Mouse (Mus musculus) frontal cortex, postnatal 36 days (tissue): ENCODE results near the gene Sys1.

ENCODE experiments used
- DNase-seq, 2 experiments: peaks; one replicate each; pipeline ENCODE4 v3.0.0; 2022; ENCODE audit warnings: low spot score in 2 of 2

Gene Sys1

DNA sequence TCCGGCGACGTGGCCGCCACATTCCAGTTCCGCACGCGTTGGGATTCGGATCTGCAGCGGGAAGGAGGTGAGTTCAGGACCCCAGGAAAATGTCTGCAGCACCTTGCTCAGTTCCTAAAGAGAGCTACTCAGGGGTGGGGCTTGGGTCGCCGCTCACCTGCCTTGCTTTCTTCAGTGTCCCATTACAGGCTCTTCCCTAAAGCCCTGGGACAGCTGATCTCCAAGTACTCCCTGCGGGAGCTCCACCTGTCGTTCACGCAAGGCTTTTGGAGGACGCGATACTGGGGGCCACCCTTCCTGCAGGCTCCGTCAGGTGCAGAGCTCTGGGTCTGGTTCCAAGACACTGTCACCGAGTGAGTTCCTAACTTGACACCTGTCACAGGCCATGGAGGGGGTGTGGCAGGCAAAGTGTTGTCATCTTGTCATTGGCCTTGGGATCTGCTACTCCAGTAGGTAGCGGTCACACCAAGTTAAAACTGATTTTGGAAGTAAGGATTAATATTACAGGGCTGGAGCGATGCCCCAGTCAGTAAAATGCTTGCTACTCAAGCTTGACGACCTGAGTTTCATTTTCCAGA lies 41.0 kb downstream of the Sys1 start:
- DNase-seq: no peak

DNA sequence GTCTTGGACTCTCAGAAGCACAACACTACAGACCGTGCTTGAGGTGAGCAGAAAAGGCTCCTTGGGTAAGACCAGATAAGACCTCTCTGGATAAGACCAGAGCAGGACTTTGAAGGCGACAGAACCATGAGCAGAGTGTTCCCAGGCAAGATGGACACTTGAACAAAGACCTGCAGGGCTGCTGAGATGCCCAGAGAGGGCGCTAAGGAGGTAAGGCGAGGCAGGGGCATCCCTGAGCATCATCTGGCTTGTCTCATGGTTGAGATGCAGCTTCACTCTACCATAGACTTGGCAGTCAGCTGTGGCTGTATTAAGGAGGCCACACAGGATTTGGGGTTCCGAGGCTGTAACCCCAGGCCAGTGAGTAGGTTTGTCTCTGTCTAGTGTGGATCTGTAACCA lies 42.6 kb downstream of the Sys1 start:
- no peak for DNase-seq

DNA sequence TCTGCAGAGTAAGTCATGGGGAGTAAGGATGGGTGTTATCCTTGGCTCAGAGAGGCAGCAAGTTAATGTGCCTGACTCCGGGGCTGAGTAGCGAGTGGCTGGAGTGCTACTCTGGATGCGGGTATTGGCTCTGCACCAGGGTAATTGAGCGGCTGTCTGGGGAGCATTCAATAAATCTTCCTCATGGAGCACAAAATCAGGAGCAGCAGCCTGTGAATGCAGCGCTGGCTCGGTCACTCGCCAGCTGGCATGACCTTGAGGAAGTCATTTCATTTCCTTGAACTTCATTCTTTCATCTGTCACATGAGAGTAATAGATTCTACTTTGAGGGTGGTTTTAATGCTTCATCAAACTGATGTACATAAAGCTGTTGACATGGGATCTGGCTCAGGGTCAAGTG lies 43.7 kb downstream of the Sys1 start:
- DNase-seq: no peak

DNA sequence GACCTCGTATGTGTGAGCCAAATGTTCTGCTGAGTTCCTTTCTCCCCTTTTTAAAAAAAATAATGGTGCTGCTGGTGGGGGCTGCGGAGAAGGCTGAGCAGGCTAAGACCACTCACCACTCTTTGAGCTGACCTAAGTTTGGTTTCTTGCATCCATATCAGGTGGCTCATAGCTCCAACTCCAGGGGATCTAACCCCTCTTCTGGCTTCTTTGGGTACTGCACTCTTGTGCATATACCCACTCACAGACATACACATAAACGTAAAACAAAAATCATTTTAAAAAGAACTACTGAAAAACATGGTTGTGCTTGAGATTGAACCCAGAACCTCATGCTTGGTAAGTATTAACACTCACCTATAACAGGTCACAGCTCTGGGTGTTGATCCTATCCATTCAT lies 48.2 kb downstream of the Sys1 start:
- DNase-seq: no peak

DNA sequence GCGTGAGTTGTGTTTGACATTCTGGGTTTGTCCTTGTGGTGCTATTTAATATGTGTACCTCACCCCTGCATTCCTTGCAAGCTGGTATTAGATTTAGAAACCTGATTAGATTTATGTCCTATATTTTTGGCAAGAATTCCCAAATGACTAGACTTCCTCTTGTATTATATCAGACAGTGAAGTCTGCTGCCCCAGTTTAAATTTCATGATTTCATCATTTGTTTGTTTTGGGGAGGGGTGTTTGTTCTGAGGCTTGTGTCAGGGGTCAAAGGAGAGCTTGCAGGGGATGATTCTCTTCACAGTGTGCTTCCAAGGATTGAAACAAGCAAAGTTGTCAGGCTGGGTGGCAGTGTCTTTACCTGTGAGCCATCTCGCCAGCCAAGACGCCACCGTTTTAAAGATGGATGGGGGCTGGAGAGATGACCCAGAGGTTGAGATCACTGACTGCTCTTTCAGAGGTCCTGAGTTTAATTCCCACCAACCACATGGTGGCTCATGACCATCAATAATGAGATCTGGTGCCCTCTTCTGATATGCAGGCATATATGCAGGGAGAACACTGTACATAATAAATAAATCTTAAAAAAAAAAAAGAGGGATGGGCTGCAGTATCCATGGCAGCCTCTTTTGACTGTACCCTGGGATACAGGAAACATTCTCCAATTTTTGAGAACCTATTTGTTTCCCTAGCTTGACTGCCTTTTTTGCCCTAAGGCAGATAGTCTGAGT lies 49.0 kb downstream of the Sys1 start:
- no peak for DNase-seq

DNA sequence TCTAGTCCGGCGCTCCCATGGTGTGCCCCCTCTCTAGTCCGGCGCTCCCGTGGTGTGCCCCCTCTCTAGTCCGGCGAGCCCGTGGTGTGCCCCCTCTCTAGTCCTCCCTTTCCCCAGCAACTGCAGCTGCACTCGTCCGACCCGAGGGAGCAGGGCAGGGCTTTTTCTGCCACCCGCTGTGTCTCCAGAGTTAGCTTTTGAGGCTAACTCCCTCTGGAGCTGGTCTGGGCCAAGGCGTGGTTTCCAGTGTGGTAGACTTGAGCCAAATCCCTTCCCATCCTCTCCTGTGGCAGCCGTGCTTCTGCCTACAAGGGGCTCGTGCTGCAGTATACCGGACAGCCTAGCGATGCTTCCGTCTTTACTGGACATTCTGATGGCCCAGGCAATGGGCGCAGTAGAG lies 51.0 kb downstream of the Sys1 start:
- no peak for DNase-seq

DNA sequence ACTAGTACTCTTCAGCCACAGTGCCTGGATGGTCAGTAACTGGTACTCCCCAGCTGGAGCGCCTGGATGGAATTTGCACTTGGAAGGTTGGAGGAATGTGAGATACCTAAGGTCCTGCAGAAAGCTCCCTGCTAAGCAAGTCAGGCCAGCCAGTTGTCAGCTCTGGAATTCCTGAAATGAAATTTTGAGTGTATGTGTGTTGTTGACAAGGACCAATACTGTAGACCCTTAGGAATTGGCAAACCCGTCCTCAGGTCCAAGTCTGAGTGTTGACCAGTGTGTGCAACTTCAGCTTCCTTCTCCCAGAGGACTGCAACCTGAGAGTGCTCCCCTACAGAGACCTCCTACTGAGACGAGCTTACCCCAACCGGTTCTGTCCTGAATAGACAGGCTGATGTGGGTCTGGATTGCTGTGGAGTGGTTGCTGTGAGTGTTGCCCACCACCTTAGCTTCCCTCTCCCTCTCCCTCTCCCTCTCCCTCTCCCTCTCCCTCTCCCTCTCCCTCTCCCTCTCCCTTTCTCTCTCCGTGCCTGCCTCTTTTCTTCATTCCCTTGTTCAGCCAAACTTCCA lies 53.9 kb downstream of the Sys1 start:
- no peak for DNase-seq

DNA sequence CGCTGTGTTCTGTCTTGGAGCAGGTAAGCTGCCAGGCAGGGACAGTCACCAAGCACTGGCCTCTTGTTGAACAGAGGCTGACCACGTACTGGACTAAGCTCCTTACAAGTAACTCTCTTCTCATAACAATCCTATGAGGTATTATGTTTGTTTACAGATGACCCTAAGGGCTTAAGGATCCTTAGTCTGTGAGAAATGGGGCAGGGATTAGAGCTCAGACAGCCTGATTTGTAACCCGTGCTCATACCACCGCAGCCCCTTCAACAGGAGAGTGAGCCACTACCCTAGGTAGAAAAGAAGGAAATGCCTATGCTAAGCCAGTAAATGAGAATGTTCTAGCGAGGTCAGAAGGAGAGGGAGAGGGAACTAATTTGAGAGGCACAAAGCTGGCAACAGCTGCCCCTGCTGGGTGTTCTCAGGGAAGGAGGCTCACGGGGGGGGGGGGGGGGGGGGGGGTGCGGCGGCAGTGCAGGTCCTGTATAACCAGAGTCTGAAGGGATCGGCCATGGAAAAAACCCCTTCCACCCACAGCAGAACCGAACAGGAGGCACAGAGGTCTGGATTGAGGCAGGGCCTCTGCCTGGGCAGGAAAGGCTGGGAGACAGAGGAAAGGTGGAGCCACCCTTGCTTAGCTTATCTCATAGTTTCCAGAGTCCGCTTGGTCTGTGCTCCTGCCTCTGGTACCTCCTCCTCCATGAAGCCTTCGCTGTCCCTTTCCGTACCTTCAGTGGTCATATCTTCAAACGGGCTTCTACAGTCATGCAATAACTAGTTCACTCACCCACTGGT lies 55.6 kb downstream of the Sys1 start:
- DNase-seq: no peak

DNA sequence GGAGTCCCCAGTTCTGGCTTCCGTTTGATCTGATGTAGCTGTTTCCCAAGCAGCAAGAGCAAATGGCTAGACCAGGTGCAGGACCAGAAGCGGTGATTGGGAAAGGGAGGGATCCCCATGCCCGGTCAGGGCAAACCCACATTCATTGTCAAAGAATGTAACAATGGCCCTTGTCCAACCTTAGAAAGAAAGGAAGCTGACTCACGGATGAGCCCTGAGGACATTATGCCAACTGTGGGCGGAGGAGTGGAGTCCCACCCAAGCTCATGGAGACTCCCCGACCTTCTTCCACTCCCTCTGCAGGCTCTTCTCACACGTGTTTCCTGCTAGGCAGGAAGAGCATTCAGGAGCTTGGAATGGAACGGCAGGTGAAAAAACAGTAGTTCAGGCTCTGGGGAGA lies 56.6 kb downstream of the Sys1 start:
- no peak for DNase-seq

DNA sequence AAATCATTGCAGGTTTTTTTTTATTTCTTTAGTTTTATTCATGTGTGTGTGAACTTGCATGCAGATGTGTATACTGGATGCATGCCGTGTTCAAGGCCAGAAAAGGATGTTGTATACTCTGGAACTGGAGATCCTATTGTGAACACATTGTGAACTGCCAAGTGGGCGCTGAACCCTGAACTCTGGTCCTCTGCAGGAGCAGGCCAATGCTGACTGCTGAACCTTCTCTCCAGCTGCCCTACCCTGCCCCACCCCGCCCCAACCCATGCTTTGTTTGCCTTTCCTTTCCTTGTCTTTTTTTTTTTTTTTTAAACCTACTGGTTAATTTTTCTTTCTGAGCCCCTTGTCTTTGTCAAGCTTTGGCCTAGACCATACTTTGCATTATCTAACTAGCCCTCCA lies 58.2 kb downstream of the Sys1 start:
- DNase-seq: no peak

DNA sequence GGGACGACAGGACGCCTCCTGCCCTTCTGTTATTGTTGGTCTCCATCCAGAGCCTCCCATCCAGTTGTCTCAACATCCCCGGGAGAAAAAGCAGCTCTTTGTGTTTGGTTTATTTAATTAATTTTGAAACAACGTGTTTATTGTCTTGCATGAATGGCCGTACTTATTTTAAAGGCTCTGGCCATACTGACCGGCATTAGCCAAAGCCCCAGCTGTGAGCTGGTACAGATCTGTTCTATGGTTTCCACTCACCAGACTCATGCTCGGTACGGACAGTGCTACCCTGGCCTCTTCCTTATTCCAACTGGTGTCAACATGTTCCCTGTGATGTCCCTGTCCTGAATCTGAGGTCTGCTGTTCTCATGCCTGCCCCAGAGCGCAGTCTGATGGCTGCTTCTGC lies 59.1 kb downstream of the Sys1 start:
- no peak for DNase-seq

DNA sequence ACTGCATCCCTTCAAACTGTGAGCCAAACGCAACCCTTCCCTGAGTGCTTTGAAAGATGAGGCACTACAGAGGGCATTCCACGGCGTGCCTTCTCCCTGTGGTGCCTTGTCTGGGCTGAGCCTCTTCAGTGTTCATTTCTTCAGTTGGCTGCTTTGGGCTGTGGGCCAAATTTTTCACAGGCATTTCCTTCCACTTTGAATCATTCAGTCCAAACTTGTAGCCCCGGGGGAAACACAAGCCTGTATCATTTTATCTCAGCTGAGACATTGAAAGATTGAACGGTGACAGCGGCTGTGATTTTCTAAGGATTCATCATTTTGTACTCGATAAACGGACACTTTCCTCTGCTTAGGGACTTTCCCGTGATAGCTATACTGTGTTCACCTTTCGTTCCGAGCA lies 59.8 kb downstream of the Sys1 start:
- no peak for DNase-seq

DNA sequence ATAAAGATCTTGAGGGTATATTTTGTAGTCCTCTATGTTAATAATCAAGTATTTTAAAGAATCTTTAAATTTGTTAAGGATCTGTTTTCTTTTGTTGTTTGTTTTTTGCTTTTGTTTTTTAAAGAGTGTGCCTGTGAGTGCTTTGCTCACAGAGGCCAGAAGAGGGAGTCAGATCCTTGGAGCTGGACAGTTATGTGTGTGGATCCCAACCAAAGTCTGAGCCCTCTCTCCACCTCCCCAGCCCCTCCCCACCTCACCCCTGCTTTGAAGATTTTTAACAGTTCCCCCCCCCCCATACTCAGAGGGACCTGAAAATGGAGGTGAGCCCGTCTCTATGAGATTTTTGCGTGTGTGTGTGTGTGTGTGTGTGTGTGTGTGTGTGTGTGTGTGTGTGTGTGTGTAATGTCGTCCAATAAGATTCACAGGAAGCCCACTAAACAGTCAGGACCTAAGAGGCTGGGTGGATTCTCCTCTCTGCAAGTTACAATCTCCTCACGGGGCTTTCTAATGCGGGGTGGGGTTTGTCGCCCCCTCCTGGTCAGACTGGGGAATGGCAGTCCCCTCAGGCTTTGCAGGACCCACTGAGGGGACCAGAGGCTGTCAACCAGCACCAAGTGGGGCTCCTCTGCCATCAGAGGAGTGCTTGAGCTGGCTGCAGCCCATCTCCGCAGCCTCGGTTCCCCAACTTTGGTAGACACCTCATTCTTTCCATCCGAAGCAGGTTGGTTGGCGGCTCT lies 60.9 kb downstream of the Sys1 start:
- DNase-seq: peak in 1 of 2 experiments; percentile 49

DNA sequence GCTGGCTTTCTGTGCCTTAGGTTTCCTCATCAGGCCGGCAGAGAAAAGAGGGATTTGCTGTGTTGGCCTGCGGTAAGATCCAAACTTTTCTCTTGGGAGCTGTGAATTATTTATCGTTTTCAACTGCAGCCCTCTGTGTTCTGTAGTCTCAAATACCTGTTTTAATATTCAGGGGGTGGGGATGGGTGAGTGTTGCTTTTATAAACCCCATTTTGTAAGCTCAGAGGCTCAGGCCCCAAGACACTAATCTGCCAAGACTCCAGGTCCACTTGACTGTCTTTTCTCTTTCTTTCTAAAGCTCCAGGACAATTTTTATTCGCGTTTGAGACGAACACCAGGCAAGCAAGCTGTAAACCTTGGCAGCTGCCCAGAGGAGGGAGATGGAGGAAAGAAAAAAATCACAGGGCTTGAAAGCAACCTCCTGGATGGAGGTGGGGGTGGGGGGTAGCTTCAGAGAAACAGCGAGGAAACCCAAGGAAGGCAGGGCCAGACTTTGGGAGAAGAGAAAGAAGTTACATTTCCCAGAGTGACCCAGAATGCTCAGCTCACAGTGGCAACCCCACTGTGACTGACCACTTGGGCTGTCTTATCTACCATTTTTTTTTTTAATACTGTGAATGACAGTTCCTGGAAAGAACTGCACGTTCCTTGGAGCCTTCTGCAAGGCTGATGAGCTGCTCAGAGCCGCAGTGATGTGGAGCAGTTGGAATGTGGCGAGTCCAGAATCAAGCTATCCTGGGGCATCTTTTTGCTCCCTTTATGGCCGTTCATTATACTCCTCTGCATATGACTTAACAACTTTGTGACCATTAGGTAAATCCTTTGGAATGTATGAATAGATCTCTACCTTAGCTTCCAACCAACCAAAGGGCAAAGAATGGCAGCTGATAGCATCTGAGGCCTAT lies 61.8 kb downstream of the Sys1 start:
- DNase-seq: no peak

DNA sequence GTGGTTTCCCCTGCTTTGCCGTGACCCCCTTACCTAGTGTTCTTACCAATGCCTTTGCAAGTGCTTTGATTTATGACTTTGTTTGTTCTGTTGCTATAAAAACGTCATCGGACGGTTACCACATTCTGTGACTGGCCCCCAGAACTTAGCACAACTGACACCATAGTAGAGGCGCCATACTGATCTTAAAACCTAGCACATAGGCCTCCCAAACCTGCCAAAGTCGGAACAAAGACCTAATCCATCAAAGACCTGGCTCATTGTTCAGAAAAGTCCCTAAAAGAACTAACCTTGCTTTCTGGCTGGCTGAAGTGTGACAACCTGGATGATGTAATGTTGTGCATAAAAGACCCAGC lies 62.4 kb downstream of the Sys1 start:
- no peak for DNase-seq

DNA sequence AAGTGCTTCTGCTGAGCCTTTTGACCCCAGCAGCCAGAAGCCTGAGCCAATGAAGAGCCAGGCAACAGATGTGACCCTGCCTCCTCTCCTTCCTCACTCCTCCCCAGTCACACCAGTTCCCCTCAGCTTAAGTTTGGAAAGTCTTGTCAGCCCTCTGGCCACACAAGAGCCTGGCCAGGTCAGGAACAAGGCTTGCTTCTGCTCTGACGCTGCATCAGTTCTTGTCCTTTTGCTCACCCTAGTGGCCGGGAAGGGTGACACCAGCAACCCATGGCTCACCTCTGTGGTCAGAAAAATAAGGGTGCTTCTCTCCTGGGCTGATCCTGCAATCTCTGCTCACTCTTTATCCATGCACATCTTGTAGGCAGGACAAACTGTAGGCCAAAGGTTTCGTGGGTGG lies 64.0 kb downstream of the Sys1 start:
- no peak for DNase-seq

DNA sequence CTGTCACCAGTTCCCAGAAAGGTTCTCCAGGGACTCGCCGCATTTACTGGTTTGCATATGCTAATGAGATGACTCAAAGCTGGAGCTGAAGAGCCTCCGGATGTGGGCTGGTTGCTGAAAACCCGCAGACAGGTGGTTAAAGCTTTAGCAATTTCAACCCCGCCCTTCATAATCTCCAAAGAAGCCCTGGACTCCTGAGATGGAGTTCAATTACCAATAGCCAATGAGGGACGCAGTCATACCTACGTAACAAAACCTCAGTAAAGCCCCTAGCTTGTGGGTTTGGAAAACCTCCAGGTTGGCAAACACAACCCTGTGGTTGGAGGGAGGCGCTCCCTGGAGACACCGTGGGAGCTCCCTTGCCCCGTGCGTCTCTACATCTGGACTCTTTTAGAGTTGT lies 65.1 kb downstream of the Sys1 start:
- peak; percentile 21 to 37 for DNase-seq

DNA sequence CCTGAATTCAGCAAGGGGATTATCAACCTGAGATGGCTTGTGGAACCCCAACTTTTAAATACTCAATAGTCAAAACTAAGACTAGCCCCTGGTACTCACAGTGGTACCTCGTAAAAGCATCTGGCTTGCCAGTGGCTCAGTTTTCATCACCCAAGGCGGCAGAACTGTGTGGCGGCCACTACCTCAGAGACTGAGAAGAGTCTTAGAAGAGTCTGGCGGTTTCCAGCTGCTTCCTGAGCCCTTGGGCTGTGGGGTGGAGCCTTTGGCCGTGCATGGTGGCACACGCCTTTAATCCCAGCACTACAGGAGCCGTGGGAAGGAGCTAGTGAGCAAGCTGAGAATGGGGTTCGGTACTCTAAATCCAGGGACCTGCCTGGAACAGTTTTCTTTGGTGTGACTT lies 65.5 kb downstream of the Sys1 start:
- DNase-seq: no peak

DNA sequence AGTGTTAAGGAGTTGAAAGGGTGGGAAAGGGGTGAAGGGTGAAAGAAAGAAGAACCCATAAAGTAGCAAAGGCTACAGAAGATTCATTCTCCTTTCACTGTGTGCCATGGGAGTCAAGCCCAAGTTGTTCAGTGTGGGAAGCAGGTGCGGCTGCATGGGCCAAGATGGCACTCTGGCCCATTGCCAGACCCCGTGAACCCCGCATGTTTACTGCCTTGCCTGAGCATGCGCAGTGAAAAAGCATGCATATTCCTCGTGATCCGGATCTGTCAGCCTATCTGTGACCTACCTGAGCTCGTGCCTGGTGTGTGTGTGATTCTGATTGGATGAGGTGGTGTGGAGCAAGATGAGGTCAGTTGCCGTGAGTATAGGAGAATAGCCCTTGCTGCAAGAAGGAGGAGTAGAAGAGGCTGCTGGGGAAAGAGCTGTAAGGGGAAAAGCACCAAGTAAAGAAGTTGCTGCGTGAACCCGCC lies 66.6 kb downstream of the Sys1 start:
- DNase-seq: no peak

DNA sequence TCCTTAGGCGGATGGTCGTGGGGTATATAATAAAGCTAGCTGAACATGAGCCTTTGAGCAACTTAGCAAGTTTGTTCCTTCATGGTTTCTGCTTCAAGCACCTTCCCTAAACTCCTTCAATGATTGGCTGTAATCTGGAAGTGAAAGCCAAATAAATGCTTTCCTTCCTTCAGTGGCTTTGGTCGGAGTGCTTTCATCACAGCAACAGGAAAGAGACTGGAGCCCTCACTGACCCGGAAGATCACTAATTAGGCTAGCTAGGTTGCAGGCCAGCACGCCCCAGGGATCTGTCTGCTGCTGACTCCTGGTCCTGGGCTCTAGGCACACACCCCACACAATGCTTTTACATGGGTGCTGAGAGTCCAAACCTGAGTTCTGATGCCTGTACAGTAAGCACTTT lies 71.8 kb downstream of the Sys1 start:
- DNase-seq: no peak
